Mouse (Mus musculus) hindbrain, embryonic 15.5 days (tissue): Measurements from ENCODE around the gene Rtn4rl1. TPM values are rescaled to one million over a fixed set of nuclear protein-coding genes. Genes with fewer than 3 reads are reported as not detected.
"Not testable (repeated sequence)": the region's sequence is repeated elsewhere in the genome, so short reads cannot be mapped to it uniquely, and the experiment has no call there.

ENCODE experiments used
- ATAC-seq: fragments of 200-750 bp; cut with Nextera tagmentation; 2 replicates; pipeline ENCODE4 v1.8.0; 2017; ENCODE audit warnings: low read depth, moderate number of reproducible peaks, moderate TSS enrichment; ENCODE audit not compliant: low FRiP score
- H3K27ac ChIP-seq: fragments of 300-500 bp; sonication (generic); replicated peaks from 2 replicates; pipeline ENCODE4 v1.5.1; 2015; ENCODE audit warnings: mild to moderate bottlenecking, inconsistent platforms
- H3K27me3 ChIP-seq: fragments of 300-500 bp; sonication (generic); 2 replicates; pipeline ENCODE4 v1.6.1; 2015; ENCODE audit warnings: control low read depth, inconsistent platforms
- H3K36me3 ChIP-seq: fragments of 300-500 bp; sonication (generic); 2 replicates; pipeline ENCODE4 v1.6.1; 2015; ENCODE audit warnings: control low read depth, inconsistent platforms
- H3K4me1 ChIP-seq: fragments of 300-500 bp; sonication (generic); replicated peaks from 2 replicates; pipeline ENCODE4 v1.6.1; 2015; ENCODE audit warnings: control low read depth, inconsistent platforms
- H3K4me2 ChIP-seq: fragments of 300-500 bp; sonication (generic); 2 replicates; pipeline ENCODE4 v1.6.1; 2015; ENCODE audit warnings: moderate library complexity, mild to moderate bottlenecking, inconsistent platforms
- H3K4me3 ChIP-seq: fragments of 300-500 bp; sonication (generic); 2 replicates; pipeline ENCODE4 v1.5.1; 2015; ENCODE audit warnings: mild to moderate bottlenecking, inconsistent platforms
- H3K9ac ChIP-seq: fragments of 300-500 bp; sonication (generic); 2 replicates; pipeline ENCODE4 v1.6.1; 2015; ENCODE audit warnings: inconsistent platforms
- H3K9me3 ChIP-seq: fragments of 300-500 bp; sonication (generic); 2 replicates; pipeline ENCODE4 v1.6.1; 2016; ENCODE audit warnings: control low read depth, inconsistent platforms
- WGBS: fragments of 180-500 bp; shearing (Covaris S2); methylation state at CpG from one replicate; pipeline ENCODE4 v1.1.7; 2015; 5-methylcytosine and 5-hydroxymethylcytosine counted together
- polyA plus RNA-seq: library from polyadenylated mRNA; unstranded; fragments of >200 nt; fragmentation: Nextera tagmentation; extraction: Ambion mirVana; gene quantifications from 2 replicates; pipeline ENCODE4 v1.2.1, GENCODE M21; 2015

Rtn4rl1 gene
- polyA plus RNA-seq, 1 experiment from 2014 or later, result 11.7 TPM

GRCm38 (mm10) chr11:75174574-75174973 is 19.0 kb upstream of the Rtn4rl1 start:
- peaks cover 58% of the 10 kb centered on the region for H3K4me1 ChIP-seq
- peak overlapping the region; percentile 75; the same call in 1 of the 2 replicates for H3K4me2 ChIP-seq
- WGBS, result 74% methylated on average over 6 of the region's 6 CpGs
- H3K9ac ChIP-seq, H3K4me3 ChIP-seq, H3K36me3 ChIP-seq, H3K9me3 ChIP-seq, ATAC-seq, H3K27ac ChIP-seq, H3K27me3 ChIP-seq: not testable (repeated sequence)

- no peak for ATAC-seq
- no peaks in the 10 kb centered on the region; the same call in 1 of the 2 replicates for H3K27me3 ChIP-seq
- peak overlapping the region; percentile 81 for H3K4me2 ChIP-seq
- H3K9ac ChIP-seq, result peak overlapping the region; percentile 64
- peaks cover 27% of the 10 kb centered on the region for H3K4me1 ChIP-seq
- H3K36me3 ChIP-seq, result peaks cover 14% of the 10 kb centered on the region; the same call in 1 of the 2 replicates
- no peaks in the 10 kb centered on the region for H3K9me3 ChIP-seq
- peak overlapping the region; percentile 93 for H3K27ac ChIP-seq
- H3K4me3 ChIP-seq, result peak overlapping the region; percentile 70
- 59% methylated on average over 12 of the region's 12 CpGs for WGBS
Measured at GRCm38 (mm10) chr11:75178011-75178410, 15.6 kb upstream of the Rtn4rl1 start.

- peaks cover 15% of the 10 kb centered on the region; the same call in 1 of the 2 replicates for H3K36me3 ChIP-seq
- peak within 1 kb of the TSS; percentile 70 for H3K4me3 ChIP-seq
- H3K9me3 ChIP-seq, result no peaks in the 10 kb centered on the region
- H3K27me3 ChIP-seq, result no peaks in the 10 kb centered on the region; the same call in 1 of the 2 replicates
- ATAC-seq, result peak; percentile 95
- peaks cover 22% of the 10 kb centered on the region for H3K4me1 ChIP-seq
- H3K27ac ChIP-seq, result peak within 1 kb of the TSS; percentile 93
- 0% methylated on average over 33 of the region's 33 CpGs for WGBS
- peak within 1 kb of the TSS; percentile 81 for H3K4me2 ChIP-seq
- H3K9ac ChIP-seq, result peak within 1 kb of the TSS; percentile 64
Measured at GRCm38 (mm10) chr11:75178672-75179208, 14.8 kb upstream of the Rtn4rl1 start, which contains the start of gene Ovca2. Ovca2 (minus strand) TSS chr11:75178835.

DNA sequence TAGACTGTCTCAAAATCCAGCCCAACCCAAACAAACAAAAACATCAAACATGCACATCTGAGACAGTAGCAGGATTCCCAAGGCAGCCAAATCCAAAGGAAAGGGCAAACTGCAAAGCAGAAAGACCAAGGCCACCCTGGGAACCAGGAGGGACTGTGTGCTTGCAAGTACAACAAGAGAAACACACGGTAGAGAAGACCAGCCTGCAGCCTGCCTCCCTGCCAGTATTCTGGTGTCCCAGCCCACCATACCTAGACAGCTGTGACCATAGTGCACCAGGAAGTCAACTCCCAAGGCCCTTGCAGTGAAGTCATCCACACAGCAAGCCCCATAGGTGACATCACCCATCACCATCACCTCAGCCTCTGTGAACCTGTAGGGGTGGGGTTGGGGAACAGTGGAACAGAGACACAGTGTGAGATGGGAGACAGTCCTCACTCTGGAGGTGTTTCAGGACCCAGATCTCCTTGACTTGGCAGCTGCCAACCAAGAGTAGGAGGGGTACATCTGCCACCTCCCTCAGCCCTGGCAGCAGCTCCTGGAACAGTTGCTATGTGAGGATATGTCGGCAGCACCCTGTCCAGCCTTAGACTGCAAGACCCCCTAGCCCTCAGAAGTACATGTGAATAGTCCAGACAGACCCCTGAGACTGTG is 9.5 kb upstream of the Rtn4rl1 start:
- Histone ChIP-seq H3K9ac (no peak overlapping the region), H3K4me1 (peaks cover 8% of the 10 kb centered on the region), H3K9me3 (no peaks in the 10 kb centered on the region), H3K27me3 (no peaks in the 10 kb centered on the region), H3K27ac (no peak overlapping the region), H3K4me3 (no peak overlapping the region), H3K4me2 (no peak overlapping the region), H3K36me3 (peaks cover 8% of the 10 kb centered on the region; the same call in 1 of the 2 replicates)
- ATAC-seq, result no peak
- 79% methylated on average over 2 of the region's 2 CpGs for WGBS

DNA sequence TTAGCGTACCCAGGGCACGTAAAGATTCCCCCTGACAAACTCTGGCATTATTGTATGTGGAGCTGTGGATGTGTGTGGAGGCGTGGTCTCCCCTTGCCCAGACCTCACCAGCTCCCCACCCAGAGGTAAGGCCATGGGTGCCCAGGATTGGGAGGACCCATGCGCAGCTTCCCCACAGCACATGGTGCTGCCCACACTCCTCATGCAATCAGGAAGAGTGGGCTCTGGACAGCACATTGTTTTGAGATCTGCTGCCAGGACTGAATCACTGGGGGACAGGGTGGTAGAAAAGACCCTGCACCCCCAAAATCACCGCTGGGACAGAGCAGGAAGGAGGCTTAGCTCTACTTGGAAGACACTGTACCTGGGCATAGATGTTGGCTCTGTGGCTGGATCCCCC is 9.0 kb upstream of the Rtn4rl1 start:
- H3K4me2 ChIP-seq, result no peak overlapping the region
- no peaks in the 10 kb centered on the region for H3K9me3 ChIP-seq
- ATAC-seq, result no peak
- no peak overlapping the region for H3K4me3 ChIP-seq
- no peak overlapping the region for H3K9ac ChIP-seq
- whole genome bisulfite sequencing, result 88% methylated on average over 5 of the region's 5 CpGs
- H3K27me3 ChIP-seq, result no peaks in the 10 kb centered on the region
- peaks cover 11% of the 10 kb centered on the region for H3K4me1 ChIP-seq
- peaks cover 8% of the 10 kb centered on the region; the same call in 1 of the 2 replicates for H3K36me3 ChIP-seq
- no peak overlapping the region for H3K27ac ChIP-seq

- Histone ChIP-seq H3K36me3 (peaks cover 8% of the 10 kb centered on the region; the same call in 1 of the 2 replicates), H3K9me3 (no peaks in the 10 kb centered on the region), H3K4me2 (no peak overlapping the region), H3K27ac (no peak overlapping the region), H3K4me3 (no peak overlapping the region), H3K4me1 (peaks cover 14% of the 10 kb centered on the region), H3K27me3 (no peaks in the 10 kb centered on the region), H3K9ac (no peak overlapping the region)
- 47% methylated on average over 2 of the region's 2 CpGs for WGBS
- no peak for ATAC-seq
Measured at GRCm38 (mm10) chr11:75184986-75185385, 8.6 kb upstream of the Rtn4rl1 start.

GRCm38 (mm10) chr11:75189713-75190370 is 3.7 kb upstream of the Rtn4rl1 start:
- Histone ChIP-seq H3K36me3 (no peaks in the 10 kb centered on the region), H3K9ac (peak overlapping the region; percentile 55), H3K9me3 (no peaks in the 10 kb centered on the region), H3K27me3 (peaks cover 17% of the 10 kb centered on the region), H3K4me2 (peak overlapping the region; percentile 92), H3K4me3 (peak overlapping the region; percentile 85), H3K27ac (no peak overlapping the region), H3K4me1 (peaks cover 39% of the 10 kb centered on the region)
- peak; percentile 20 for ATAC-seq
- under 1% methylated on average over 22 of the region's 22 CpGs for WGBS

GRCm38 (mm10) chr11:75190371-75190724 is 3.2 kb upstream of the Rtn4rl1 start:
- peak; percentile 82 for ATAC-seq
- peaks cover 21% of the 10 kb centered on the region for H3K27me3 ChIP-seq
- peak overlapping the region; percentile 85 for H3K4me3 ChIP-seq
- H3K9ac ChIP-seq, result peak overlapping the region; percentile 55
- H3K36me3 ChIP-seq, result no peaks in the 10 kb centered on the region
- 0 out of 2 replicates have a peak overlapping the region, but pooled peaks have one; percentile 30 for H3K27ac ChIP-seq
- under 1% methylated on average over 24 of the region's 24 CpGs for WGBS
- H3K4me2 ChIP-seq, result peak overlapping the region; percentile 92
- H3K4me1 ChIP-seq, result peaks cover 43% of the 10 kb centered on the region
- H3K9me3 ChIP-seq, result no peaks in the 10 kb centered on the region

DNA sequence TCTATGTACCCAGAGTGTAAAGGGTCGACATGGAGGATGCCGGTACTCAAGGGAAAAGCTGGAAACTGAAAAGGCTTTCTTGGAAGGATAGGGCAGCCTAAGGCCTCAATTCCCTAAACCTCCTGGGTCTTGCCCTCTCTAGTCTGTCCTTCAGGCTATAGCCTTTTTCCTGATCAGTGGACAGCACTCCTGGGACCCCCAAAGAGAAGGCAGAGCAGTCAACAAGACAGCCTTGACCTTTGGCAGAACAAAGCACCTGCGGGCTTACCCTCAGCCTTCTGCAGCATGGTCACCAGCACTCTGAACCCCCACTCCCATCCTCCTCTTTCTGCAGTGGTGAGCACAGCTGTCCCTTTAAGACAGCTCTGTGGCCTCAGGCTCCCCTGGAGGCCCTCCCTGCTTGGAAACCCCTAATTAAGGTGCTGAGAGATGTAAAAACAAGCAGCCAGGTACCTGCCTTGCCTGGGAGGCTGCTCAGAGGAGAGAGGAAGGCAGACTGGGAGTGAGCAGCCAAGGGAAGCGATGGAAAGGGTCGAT is 2.6 kb upstream of the Rtn4rl1 start, which contains the start of gene Dph1:
Gene Dph1, minus strand, starts transcription at position 337 of the 537 bp plus-strand sequence.
- Histone ChIP-seq H3K27me3 (peaks cover 25% of the 10 kb centered on the region), H3K9ac (peak within 1 kb of the TSS; percentile 55), H3K9me3 (no peaks in the 10 kb centered on the region), H3K4me3 (peak within 1 kb of the TSS; percentile 85), H3K36me3 (no peaks in the 10 kb centered on the region), H3K4me2 (peak within 1 kb of the TSS; percentile 92), H3K27ac (0 out of 2 replicates have a peak within 1 kb of the TSS, but pooled peaks have one; percentile 30), H3K4me1 (peaks cover 49% of the 10 kb centered on the region)
- ATAC-seq, result no peak
- WGBS, result 54% methylated on average over 5 of the region's 5 CpGs

DNA sequence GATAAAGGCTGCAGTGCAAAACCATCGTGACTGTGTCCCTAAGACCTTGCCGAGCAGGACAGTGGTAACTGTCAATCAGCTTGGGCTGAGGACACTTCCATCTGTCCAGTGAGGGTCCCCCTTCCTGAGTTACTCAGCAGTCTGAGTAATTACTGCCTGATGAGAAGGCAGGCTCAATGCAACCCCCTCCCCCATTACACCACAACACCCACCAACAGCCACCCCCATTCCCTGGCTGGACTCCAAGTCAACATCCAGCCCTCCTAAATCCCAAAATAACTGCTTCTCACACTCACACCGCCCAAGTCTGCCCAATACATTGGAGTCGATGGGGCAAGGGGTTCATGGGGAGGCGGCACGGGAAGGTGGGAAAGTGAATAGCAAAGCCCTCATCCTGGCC is 1.7 kb upstream of the Rtn4rl1 start:
- Histone ChIP-seq H3K4me1 (peaks cover 56% of the 10 kb centered on the region), H3K27ac (no peak overlapping the region), H3K9ac (no peak overlapping the region), H3K4me2 (no peak overlapping the region), H3K9me3 (no peaks in the 10 kb centered on the region), H3K36me3 (no peaks in the 10 kb centered on the region), H3K4me3 (no peak overlapping the region), H3K27me3 (peaks cover 29% of the 10 kb centered on the region)
- WGBS, result 62% methylated on average over 6 of the region's 6 CpGs
- no peak for ATAC-seq

DNA sequence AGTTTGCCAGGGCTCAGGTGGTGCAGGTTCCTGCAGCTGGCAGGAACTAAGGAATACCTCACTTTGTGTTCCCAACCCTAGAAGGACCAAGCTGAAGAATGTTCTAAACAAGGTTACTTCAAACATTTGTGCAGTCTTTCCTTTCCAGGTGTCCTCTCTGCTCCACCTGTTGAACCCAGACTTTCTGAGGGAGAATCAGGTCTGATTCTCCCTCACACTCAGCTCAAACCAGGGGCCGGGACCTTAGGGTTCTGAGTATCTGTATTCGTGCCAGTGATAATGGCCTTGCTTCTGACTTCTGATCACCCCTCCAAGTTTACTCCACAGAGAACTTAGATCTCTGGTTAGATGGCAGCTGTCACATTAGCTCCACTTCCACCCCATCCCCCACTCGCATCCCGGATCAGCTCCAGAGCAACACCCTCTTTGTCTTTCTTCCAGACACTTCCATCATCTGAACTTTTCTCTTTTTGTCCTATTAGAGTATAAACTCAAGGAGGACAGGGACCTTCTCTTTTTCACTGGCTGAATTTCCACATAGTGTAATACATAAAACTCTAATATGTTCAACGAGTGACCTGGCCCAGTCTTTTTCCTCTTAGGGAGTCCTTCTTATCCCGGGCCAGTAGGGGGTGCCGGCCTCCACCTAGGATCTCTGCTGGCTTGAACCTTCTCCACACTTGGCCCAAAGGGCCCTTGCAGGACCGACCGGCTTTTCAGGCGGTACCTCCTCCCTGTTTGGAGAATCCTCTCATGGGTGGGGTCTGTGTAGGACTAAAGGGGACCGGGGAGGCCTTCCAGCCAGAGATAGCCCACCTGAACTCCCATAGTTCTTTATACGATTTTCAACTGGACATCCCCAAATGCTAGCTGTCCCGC is 1.0 kb upstream of the Rtn4rl1 start:
- Histone ChIP-seq H3K27me3 (peaks cover 31% of the 10 kb centered on the region), H3K4me3 (peak overlapping the region; percentile 56), H3K4me2 (peak overlapping the region; percentile 80), H3K36me3 (no peaks in the 10 kb centered on the region), H3K4me1 (peaks cover 58% of the 10 kb centered on the region), H3K27ac (no peak overlapping the region), H3K9me3 (no peaks in the 10 kb centered on the region), H3K9ac (peak overlapping the region; percentile 57; the same call in 1 of the 2 replicates)
- WGBS, result 23% methylated on average over 13 of the region's 13 CpGs
- ATAC-seq, result 0 out of 2 replicates have a peak, but pooled peaks have one; percentile 16
